Mouse (Mus musculus) stomach, embryonic 16.5 days (tissue): ENCODE measurements around the gene Egf. TPM values are rescaled to one million over a fixed set of nuclear protein-coding genes. Genes with fewer than 3 reads are reported as not detected.
A peak's percentile ranks its signal among the peaks of the same experiment; 100 is the strongest.

Experiments
- ATAC-seq: fragments of 200-750 bp; cut with Nextera tagmentation; 2 replicates; pipeline ENCODE4 v1.8.0; 2017; ENCODE audit warnings: moderate number of reproducible peaks, moderate TSS enrichment; ENCODE audit not compliant: insufficient read depth, low FRiP score
- H3K27ac ChIP-seq: fragments of 300-500 bp; sonication (generic); 2 replicates; pipeline ENCODE4 v1.5.1; 2014; ENCODE audit warnings: low read length
- H3K27me3 ChIP-seq: fragments of 300-500 bp; sonication (generic); 2 replicates; pipeline ENCODE4 v1.6.1; 2014; ENCODE audit warnings: low read length, control low read depth, mixed read lengths; ENCODE audit not compliant: control insufficient read depth, insufficient read depth
- H3K36me3 ChIP-seq: fragments of 300-500 bp; sonication (generic); 2 replicates; pipeline ENCODE4 v1.6.1; 2014; ENCODE audit warnings: low read length; ENCODE audit not compliant: control insufficient read depth, insufficient read depth
- H3K4me1 ChIP-seq: fragments of 300-500 bp; sonication (generic); 2 replicates; pipeline ENCODE4 v1.6.1; 2014; ENCODE audit warnings: low read length, control low read depth, mixed read lengths; ENCODE audit not compliant: control insufficient read depth, insufficient read depth
- H3K4me2 ChIP-seq: fragments of 300-500 bp; sonication (generic); 2 replicates; pipeline ENCODE4 v1.6.1; 2014; ENCODE audit warnings: low read depth, low read length, mixed read lengths
- H3K4me3 ChIP-seq: fragments of 300-500 bp; sonication (generic); replicated peaks from 2 replicates; pipeline ENCODE4 v1.5.1; 2014; ENCODE audit warnings: mild to moderate bottlenecking, low read length
- H3K9ac ChIP-seq: fragments of 300-500 bp; sonication (generic); 2 replicates; pipeline ENCODE4 v1.6.1; 2014; ENCODE audit warnings: low read length
- H3K9me3 ChIP-seq: fragments of 300-500 bp; sonication (generic); replicated peaks from 2 replicates; pipeline ENCODE4 v1.6.1; 2016; ENCODE audit warnings: low read length, control low read depth; ENCODE audit not compliant: control insufficient read depth
- WGBS: fragments of 180-500 bp; shearing (Covaris S2); extraction: QIAGEN DNeasy Blood & Tissue Kit; methylation state at CpG from one replicate; pipeline ENCODE4 v1.1.7; 2014; 5-methylcytosine and 5-hydroxymethylcytosine counted together
- polyA plus RNA-seq: library from polyadenylated mRNA; unstranded; fragments of >200 nt; fragmentation: Nextera tagmentation; extraction: Ambion mirVana; gene quantifications from 2 replicates; pipeline ENCODE4 v1.2.1, GENCODE M21; 2015

Egf gene
- 1.5 and 2.2 TPM in 2 replicates for polyA plus RNA-seq

DNA sequence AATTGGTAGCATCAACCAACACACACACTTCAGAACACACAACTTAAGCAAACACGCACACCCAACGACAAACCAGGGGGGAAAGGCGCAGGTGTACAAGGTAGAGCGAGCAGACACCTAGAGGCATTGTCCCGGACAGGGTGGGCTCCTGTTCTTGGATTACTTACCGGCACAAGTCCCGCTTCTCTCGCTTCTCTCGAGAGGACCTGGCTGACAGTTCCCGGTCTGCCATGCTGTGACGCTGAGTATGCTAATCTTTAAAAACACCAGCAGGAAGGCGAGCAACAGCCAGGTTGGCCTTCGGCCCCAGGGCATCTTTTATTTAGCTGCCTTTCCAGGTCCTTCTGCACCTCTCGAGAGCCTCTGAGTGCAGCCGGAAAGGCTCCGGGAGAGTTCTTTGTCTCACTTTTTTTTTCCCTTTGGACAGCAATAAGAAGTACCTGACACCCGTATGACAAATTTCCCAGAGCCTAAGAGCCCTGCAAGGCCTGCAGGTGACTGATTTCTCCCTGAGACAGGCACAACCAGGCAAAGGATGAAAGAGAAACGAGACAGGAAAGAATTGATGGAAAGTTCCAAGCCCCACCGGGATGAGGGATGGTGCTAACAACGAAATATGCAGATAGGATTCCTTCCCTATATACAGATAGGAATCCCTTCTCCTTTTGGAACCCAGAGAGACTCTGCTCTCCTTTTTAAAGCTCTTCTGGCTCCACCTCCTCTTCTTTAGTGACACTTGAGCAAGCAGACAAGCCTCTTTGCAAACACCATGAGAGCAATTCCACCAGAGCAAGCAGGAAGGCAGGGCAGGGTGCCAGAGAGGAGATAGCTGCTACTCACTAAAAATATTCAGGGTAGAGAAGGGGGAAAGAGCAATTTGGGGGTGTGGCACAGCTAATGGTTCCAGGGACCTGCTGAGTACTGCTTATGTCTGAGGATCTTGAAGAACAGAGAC is at the start of gene Egf:
Gene Egf (minus strand): TSS at position 667 of the 955 bp plus-strand sequence.
- peak within 1 kb of the TSS; percentile 20 for H3K4me3 ChIP-seq
- peak within 1 kb of the TSS; percentile 60 for H3K4me2 ChIP-seq
- H3K9ac ChIP-seq: peak within 1 kb of the TSS; percentile 54
- 0 out of 2 replicates have a peak, but pooled peaks cover 2% of the 10 kb centered on the region for H3K9me3 ChIP-seq
- whole genome bisulfite sequencing: 7% methylated on average over 20 of the region's 20 CpGs
- no peaks in the 10 kb centered on the region for H3K36me3 ChIP-seq
- H3K4me1 ChIP-seq: peaks cover 8% of the 10 kb centered on the region; the same call in 1 of the 2 replicates
- no peak within 1 kb of the TSS; the same call in 1 of the 2 replicates for H3K27ac ChIP-seq
- H3K27me3 ChIP-seq: no peaks in the 10 kb centered on the region
- no peak for ATAC-seq

DNA sequence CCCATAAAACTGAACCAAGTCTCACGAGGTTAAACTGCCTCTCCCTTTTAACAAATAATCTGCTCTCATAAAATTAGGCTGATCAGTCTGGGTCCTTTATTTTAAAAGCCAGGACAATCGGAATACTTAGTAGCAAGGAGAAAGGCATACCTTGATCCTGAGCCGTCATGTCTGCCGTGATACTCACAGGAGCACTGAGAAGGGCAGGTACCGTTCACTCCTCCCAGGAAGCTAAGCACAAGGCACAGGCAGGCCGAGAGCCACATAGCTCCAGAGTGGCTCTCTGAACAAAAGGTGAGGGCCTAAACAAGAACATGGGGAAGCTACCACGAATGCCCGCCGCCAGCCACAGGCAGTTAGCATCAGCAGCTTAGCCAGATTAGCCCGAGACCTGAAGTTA is 48.6 kb upstream of the Egf start, which contains the start of gene Lrit3:
Gene Lrit3 (minus strand): TSS at position 266 of the 400 bp plus-strand sequence.
- Histone ChIP-seq H3K36me3 (no peaks in the 10 kb centered on the region), H3K9ac (no peak within 1 kb of the TSS), H3K4me1 (no peaks in the 10 kb centered on the region), H3K27ac (no peak within 1 kb of the TSS), H3K4me2 (peak within 1 kb of the TSS; percentile 30), H3K4me3 (0 out of 2 replicates have a peak within 1 kb of the TSS, but pooled peaks have one; percentile 14), H3K9me3 (no peaks in the 10 kb centered on the region), H3K27me3 (no peaks in the 10 kb centered on the region)
- ATAC-seq: no peak
- 64% methylated on average over 10 of the region's 10 CpGs for WGBS

- ATAC-seq: no peak
- Histone ChIP-seq H3K4me3 (no peak overlapping the region), H3K27ac (no peak overlapping the region), H3K9ac (no peak overlapping the region), H3K27me3 (no peaks in the 10 kb centered on the region), H3K4me1 (no peaks in the 10 kb centered on the region), H3K36me3 (no peaks in the 10 kb centered on the region), H3K9me3 (no peaks in the 10 kb centered on the region), H3K4me2 (no peak overlapping the region)
- WGBS: 72% methylated on average over 2 of the region's 2 CpGs
Observed at GRCm38 (mm10) chr3:129799011-129799410, 43.9 kb upstream of the Egf start.

- Histone ChIP-seq H3K4me3 (no peak overlapping the region), H3K9ac (no peak overlapping the region), H3K4me1 (no peaks in the 10 kb centered on the region), H3K36me3 (no peaks in the 10 kb centered on the region), H3K4me2 (no peak overlapping the region), H3K27me3 (no peaks in the 10 kb centered on the region), H3K9me3 (no peaks in the 10 kb centered on the region), H3K27ac (no peak overlapping the region)
- no peak for ATAC-seq
- 78% methylated on average over 11 of the region's 11 CpGs for WGBS
Observed at GRCm38 (mm10) chr3:129798551-129798950, 43.4 kb upstream of the Egf start.

GRCm38 (mm10) chr3:129797341-129797740 is 42.2 kb upstream of the Egf start:
- no peak for ATAC-seq
- Histone ChIP-seq H3K36me3 (no peaks in the 10 kb centered on the region), H3K9ac (no peak overlapping the region), H3K4me1 (no peaks in the 10 kb centered on the region), H3K9me3 (no peaks in the 10 kb centered on the region), H3K4me3 (no peak overlapping the region), H3K27me3 (no peaks in the 10 kb centered on the region), H3K27ac (no peak overlapping the region), H3K4me2 (no peak overlapping the region)
- 66% methylated on average over 5 of the region's 5 CpGs for WGBS

- H3K9me3 ChIP-seq: no peaks in the 10 kb centered on the region
- H3K4me2 ChIP-seq: no peak overlapping the region
- H3K27ac ChIP-seq: no peak overlapping the region
- H3K36me3 ChIP-seq: no peaks in the 10 kb centered on the region
- no peaks in the 10 kb centered on the region for H3K27me3 ChIP-seq
- no peak overlapping the region for H3K9ac ChIP-seq
- H3K4me3 ChIP-seq: no peak overlapping the region
- WGBS: 78% methylated on average over 5 of the region's 5 CpGs
- ATAC-seq: no peak
- H3K4me1 ChIP-seq: no peaks in the 10 kb centered on the region
Observed at GRCm38 (mm10) chr3:129793801-129794200, 38.7 kb upstream of the Egf start.

DNA sequence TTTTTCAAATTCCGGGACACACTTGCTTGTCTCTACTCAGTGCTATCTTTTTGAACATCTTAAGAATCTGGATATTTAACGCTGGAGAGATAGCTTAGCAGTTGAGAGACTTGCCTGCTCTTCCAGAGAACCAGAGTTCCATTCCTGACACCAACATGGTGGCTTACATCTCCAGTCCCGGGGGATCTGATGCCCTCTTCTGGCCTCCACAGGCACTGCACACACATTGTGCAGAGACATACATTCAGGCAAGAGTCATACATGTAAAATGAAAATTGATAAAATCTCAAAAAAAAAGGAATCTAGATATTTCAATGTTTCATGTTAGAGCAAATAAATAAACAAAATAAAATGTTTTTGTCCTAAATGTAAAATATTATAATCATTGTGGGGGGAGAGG is 27.6 kb upstream of the Egf start:
- 90% methylated on average over 3 of the region's 3 CpGs for WGBS
- Histone ChIP-seq H3K4me2 (no peak overlapping the region), H3K36me3 (no peaks in the 10 kb centered on the region), H3K27ac (no peak overlapping the region), H3K27me3 (no peaks in the 10 kb centered on the region), H3K4me1 (no peaks in the 10 kb centered on the region), H3K9me3 (no peaks in the 10 kb centered on the region), H3K9ac (no peak overlapping the region), H3K4me3 (no peak overlapping the region)
- ATAC-seq: no peak

GRCm38 (mm10) chr3:129781435-129781834 is 26.3 kb upstream of the Egf start:
- H3K4me2 ChIP-seq: no peak overlapping the region
- 44% methylated on average over 10 of the region's 10 CpGs for WGBS
- no peaks in the 10 kb centered on the region for H3K4me1 ChIP-seq
- H3K9ac ChIP-seq: no peak overlapping the region
- no peak for ATAC-seq
- no peak overlapping the region for H3K4me3 ChIP-seq
- H3K9me3 ChIP-seq: no peaks in the 10 kb centered on the region
- H3K36me3 ChIP-seq: no peaks in the 10 kb centered on the region
- H3K27me3 ChIP-seq: no peaks in the 10 kb centered on the region
- no peak overlapping the region for H3K27ac ChIP-seq

GRCm38 (mm10) chr3:129771210-129771609 is 16.1 kb upstream of the Egf start:
- no peak for ATAC-seq
- H3K36me3 ChIP-seq: no peaks in the 10 kb centered on the region
- H3K9me3 ChIP-seq: no peaks in the 10 kb centered on the region
- H3K27me3 ChIP-seq: no peaks in the 10 kb centered on the region
- no peaks in the 10 kb centered on the region for H3K4me1 ChIP-seq
- no peak overlapping the region for H3K27ac ChIP-seq
- no peak overlapping the region for H3K4me2 ChIP-seq
- 81% methylated on average over 6 of the region's 6 CpGs for WGBS
- H3K9ac ChIP-seq: no peak overlapping the region
- H3K4me3 ChIP-seq: no peak overlapping the region
